Mouse (Mus musculus) kidney, postnatal 0 days (tissue): ENCODE measurements around the gene Abcg1. TPM values are rescaled to one million over a fixed set of nuclear protein-coding genes. Genes with fewer than 3 reads are reported as not detected.

Source experiments
- ATAC-seq: fragments of 200-750 bp; cut with Nextera tagmentation; replicated peaks from 2 replicates; pipeline ENCODE4 v1.8.0; 2017; ENCODE audit warnings: low read depth, moderate number of reproducible peaks, moderate TSS enrichment, moderate library complexity; ENCODE audit not compliant: low FRiP score
- DNase-seq: peaks from one replicate; pipeline ENCODE4 v3.0.0-alpha.2; 2016; ENCODE audit warnings: low spot score
- H3K27ac ChIP-seq: fragments of 300-500 bp; sonication (generic); 2 replicates; pipeline ENCODE4 v1.5.1; 2014; ENCODE audit warnings: mild to moderate bottlenecking
- H3K27me3 ChIP-seq: fragments of 300-500 bp; sonication (generic); 2 replicates; pipeline ENCODE4 v1.6.1; 2014; ENCODE audit warnings: low read length, mixed read lengths; ENCODE audit not compliant: insufficient read depth
- H3K36me3 ChIP-seq: fragments of 300-500 bp; sonication (generic); 2 replicates; pipeline ENCODE4 v1.6.1; 2014; ENCODE audit warnings: low read length, mixed read lengths; ENCODE audit not compliant: insufficient read depth
- H3K4me1 ChIP-seq: fragments of 300-500 bp; sonication (generic); replicated peaks from 2 replicates; pipeline ENCODE4 v1.6.1; 2014; ENCODE audit warnings: antibody characterized with exemption, low read length, mixed read lengths; ENCODE audit not compliant: insufficient read depth
- H3K4me2 ChIP-seq: fragments of 300-500 bp; sonication (generic); 2 replicates; pipeline ENCODE4 v1.6.1; 2014; ENCODE audit warnings: mild to moderate bottlenecking, low read length, moderate library complexity, mixed read lengths
- H3K4me3 ChIP-seq: fragments of 300-500 bp; sonication (generic); replicated peaks from 2 replicates; pipeline ENCODE4 v1.5.1; 2014; ENCODE audit warnings: low read depth, low read length
- H3K9ac ChIP-seq: fragments of 300-500 bp; sonication (generic); 2 replicates; pipeline ENCODE4 v1.6.1; 2014; ENCODE audit warnings: low read depth, low read length
- H3K9me3 ChIP-seq: fragments of 300-500 bp; sonication (generic); replicated peaks from 2 replicates; pipeline ENCODE4 v1.6.1; 2016; ENCODE audit warnings: low read length, inconsistent platforms, mixed read lengths
- CTCF ChIP-seq: IDR thresholded peaks from 2 replicates; pipeline ENCODE4 v1.5.1; 2016; ENCODE audit warnings: antibody characterized with exemption, low read depth, mild to moderate bottlenecking, moderate library complexity
- WGBS: fragments of 180-500 bp; shearing (Covaris S2); extraction: QIAGEN DNeasy Blood & Tissue Kit; methylation state at CpG from one replicate; pipeline ENCODE4 v1.1.7; 2014; 5-methylcytosine and 5-hydroxymethylcytosine counted together
- polyA plus RNA-seq: library from polyadenylated mRNA; unstranded; fragments of >200 nt; fragmentation: Nextera tagmentation; extraction: Ambion mirVana; gene quantifications from 2 replicates; pipeline ENCODE4 v1.2.1, GENCODE M21; 2015

Abcg1 gene
- polyA plus RNA-seq, 1 experiment from 2014 or later, result 8.8 TPM

DNA sequence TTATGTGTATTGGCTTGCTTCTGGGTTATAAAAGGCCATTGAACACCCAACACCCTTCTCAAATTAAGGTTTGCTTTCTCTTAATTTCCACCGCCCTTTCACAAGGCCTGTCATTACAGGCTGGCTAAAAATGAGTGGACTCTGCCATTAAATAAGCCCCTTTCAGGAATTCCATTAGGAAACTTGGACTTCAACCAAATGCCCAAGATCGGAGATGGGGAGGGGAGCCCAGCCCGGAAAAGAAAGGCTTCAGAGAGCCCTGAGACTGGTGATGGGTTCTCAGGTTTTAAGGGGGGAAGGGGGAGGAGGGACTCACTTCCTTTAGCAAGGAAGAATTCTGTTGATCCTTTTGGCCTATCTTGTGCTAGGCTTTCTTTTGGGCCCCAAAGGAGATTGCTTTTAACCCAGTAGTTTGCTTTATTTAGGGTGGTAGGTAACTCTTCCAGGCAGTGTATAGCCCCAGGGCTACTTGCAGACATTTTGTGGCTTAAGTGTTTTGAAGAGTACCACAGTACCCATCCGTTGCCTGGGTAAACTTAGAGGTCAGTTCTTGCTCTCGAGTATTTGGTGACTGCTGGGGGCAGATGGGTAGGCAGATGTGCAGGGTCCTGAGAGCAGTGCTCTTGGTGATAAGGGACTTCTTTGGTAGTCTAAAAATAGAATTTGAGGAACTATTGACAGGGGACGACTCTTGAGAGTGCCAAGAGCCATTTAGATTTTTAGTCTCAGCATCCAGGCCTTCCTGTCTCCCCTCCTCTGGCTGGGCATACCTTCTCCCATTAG, 13.1 kb downstream of the Abcg1 start:
- no peak overlapping the region for H3K4me3 ChIP-seq
- H3K27me3 ChIP-seq, result no peaks in the 10 kb centered on the region
- DNase-seq, result peak; percentile 11
- ATAC-seq, result no peak
- H3K27ac ChIP-seq, result no peak overlapping the region
- peaks cover 47% of the 10 kb centered on the region for H3K4me1 ChIP-seq
- TF ChIP-seq CTCF, result no peak
- H3K9ac ChIP-seq, result no peak overlapping the region
- no peaks in the 10 kb centered on the region for H3K36me3 ChIP-seq
- H3K9me3 ChIP-seq, result no peaks in the 10 kb centered on the region
- no peak overlapping the region for H3K4me2 ChIP-seq
- 42% methylated on average over 6 of the region's 6 CpGs for WGBS

DNA sequence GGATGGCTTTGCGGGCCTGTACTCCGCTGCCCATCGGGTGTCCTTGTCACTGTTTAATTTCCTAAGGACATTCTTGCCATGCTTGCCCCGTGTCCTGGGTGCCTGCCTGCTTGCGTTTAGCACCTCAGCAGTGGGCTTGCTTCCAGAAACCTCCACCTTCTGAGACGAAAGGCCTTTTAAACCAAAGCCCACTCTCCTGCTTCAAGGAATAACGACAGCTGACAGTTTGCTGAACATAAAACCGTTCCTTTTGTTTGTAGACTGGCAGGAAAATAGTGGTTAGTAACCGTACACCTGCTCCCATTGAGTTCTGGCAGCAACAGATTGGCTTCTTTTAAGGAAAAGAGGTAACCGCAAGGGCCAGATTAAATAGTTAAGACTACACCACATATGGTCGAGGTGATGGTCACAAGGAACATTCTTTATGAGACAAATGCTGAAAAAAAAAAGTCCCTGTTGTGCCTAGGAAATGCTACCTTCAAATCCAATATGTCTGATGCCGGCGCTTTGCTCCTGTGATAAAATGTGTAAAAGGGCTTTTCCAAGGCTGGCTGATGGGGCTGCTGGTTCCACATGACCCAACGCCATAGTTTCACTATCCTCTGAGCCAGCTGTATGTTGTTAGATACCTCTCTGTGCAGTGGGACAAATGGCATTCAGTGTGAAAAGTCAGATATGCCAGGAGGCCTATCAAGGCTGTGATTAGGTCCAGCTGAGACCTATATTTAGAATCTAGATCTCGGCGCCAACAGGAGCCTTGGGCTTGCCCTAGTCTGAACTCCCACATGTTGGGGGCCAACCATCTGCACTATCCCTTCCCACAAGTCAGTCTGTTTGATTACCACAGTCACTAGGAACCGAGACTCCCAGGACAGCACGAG, 14.2 kb downstream of the Abcg1 start:
- H3K36me3 ChIP-seq, result no peaks in the 10 kb centered on the region
- H3K9ac ChIP-seq, result no peak overlapping the region
- WGBS, result 47% methylated on average over 18 of the region's 18 CpGs
- no peaks in the 10 kb centered on the region for H3K9me3 ChIP-seq
- H3K27ac ChIP-seq, result no peak overlapping the region
- H3K27me3 ChIP-seq, result no peaks in the 10 kb centered on the region
- peaks cover 48% of the 10 kb centered on the region for H3K4me1 ChIP-seq
- H3K4me2 ChIP-seq, result no peak overlapping the region
- DNase-seq (peak; percentile 4), ATAC-seq (no peak)
- TF ChIP-seq CTCF, result no peak
- H3K4me3 ChIP-seq, result no peak overlapping the region

DNA sequence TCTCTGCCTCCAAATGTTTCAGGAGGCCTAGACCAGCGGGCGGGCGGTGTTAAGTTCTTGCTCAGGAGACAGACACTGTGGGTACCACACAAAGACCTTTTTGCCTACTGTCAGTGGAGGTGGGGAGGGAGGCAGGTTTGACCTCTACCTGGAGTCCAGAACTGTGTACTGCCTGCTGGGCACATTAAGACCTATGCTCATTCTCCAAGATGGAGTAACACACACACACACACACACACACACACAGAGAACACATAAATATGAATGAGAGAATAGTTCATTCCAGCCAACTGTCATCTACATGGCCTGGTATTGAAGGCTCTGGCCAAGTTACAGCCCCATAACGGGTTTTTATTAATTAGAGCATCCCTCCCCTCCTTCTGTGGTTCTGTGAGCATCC, 15.4 kb downstream of the Abcg1 start:
- Histone ChIP-seq H3K9ac (no peak overlapping the region), H3K27ac (peak overlapping the region; percentile 63; the same call in 1 of the 2 replicates), H3K4me1 (peaks cover 45% of the 10 kb centered on the region), H3K9me3 (no peaks in the 10 kb centered on the region), H3K36me3 (no peaks in the 10 kb centered on the region), H3K4me3 (peak overlapping the region; percentile 11; the same call in 1 of the 2 replicates), H3K27me3 (no peaks in the 10 kb centered on the region), H3K4me2 (peak overlapping the region; percentile 50)
- no peak for TF ChIP-seq CTCF
- ATAC-seq (peak; percentile 30; the same call in 1 of the 2 replicates), DNase-seq (no peak)
- WGBS, result 75% methylated on average over 4 of the region's 4 CpGs

DNA sequence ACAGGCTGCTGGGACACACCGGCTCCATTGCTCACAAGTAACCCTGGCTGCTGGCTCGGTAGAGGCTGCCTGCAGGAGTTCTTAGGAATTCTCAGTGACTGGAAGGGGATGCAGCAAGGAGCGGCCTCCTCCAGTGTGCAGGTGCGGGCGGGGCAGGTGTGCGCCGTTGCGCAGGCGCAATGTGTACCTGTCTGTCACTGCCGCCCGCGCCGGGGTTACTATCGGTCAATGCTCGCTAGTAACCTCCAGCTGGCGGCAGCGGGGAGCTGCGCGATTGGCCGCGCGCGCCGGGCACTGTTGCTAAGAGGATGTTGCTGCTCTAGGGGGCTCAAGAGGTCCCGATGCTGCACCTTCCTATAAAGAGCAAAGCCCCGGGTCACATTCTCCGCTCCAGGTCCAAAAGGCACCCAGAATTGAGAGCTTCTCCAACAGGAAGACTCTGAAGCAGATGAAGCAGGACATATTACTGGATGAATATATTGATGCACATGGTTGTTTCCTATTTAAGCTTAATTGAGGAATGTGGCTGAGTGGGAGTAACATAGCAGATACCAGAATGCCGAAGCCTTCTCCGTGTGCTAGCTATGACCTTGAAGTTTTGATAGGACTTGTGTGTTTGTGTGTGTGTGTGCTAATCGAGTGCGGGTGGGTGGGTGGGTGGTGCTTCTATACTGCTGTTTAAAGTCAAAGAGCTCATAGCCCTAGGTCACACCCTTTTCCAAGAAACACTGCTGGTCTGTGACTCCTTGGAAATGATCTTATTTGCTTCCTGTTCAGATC, 16.0 kb downstream of the Abcg1 start:
- peaks cover 46% of the 10 kb centered on the region for H3K4me1 ChIP-seq
- peak overlapping the region; percentile 50 for H3K4me2 ChIP-seq
- ATAC-seq (peak; percentile 83), DNase-seq (peak; percentile 85)
- no peaks in the 10 kb centered on the region for H3K27me3 ChIP-seq
- no peaks in the 10 kb centered on the region for H3K9me3 ChIP-seq
- no peak for TF ChIP-seq CTCF
- peak overlapping the region; percentile 11; the same call in 1 of the 2 replicates for H3K4me3 ChIP-seq
- 3% methylated on average over 31 of the region's 31 CpGs for WGBS
- H3K36me3 ChIP-seq, result no peaks in the 10 kb centered on the region
- no peak overlapping the region for H3K9ac ChIP-seq
- peak overlapping the region; percentile 63 for H3K27ac ChIP-seq

DNA sequence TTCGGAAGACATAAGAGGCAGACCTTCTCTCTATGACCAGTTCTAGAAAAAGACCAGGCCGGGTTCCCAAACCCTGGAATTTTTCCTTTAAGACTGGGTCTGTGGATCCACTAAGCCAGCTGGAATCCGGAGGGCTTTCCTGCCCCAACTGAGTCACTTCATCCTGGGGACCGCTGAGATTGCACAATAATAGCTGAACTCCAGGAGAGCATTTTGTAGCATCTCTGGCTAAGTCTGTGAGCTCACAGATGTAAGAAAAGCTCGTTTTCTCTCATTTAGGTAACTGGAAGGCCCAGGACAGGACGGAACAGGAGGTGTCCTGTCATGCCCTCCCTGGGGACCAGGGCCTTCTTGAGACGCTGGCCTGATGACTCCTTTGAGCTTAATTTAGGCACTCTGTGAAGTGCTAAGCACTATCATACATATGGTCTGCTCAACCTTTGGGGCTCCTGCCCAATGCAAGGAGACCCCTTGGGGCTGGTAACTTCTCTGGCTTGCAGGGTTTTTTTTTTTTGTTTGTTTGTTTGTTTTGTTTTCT, 16.6 kb downstream of the Abcg1 start:
- no peaks in the 10 kb centered on the region for H3K9me3 ChIP-seq
- no peak overlapping the region for H3K9ac ChIP-seq
- H3K4me3 ChIP-seq, result no peak overlapping the region
- ATAC-seq (no peak), DNase-seq (no peak)
- peak overlapping the region; percentile 63 for H3K27ac ChIP-seq
- TF ChIP-seq CTCF, result no peak
- H3K27me3 ChIP-seq, result no peaks in the 10 kb centered on the region
- peaks cover 51% of the 10 kb centered on the region for H3K4me1 ChIP-seq
- 0 out of 2 replicates have a peak overlapping the region, but pooled peaks have one; percentile 50 for H3K4me2 ChIP-seq
- WGBS, result 28% methylated on average over 7 of the region's 7 CpGs
- H3K36me3 ChIP-seq, result no peaks in the 10 kb centered on the region

DNA sequence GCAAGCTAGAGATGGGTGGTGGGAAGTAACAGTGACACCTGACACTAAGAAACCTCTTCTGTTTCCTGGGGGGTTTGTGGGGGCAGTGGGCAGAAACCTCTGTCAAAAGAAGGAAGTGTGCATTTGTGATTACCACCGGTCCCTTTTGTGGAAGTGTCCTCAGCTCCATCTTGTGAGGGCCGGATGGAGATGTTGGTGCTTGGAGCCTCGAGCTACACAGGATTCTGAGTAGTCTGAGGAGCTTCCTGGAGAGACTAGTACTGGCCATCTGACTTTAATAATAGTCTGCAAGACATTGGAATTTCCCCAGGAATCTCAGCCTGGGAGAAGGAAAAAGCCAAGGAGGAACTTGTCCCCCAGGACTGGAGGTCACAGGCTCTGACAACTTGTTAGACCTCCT, 17.2 kb downstream of the Abcg1 start:
- Histone ChIP-seq H3K27me3 (no peaks in the 10 kb centered on the region), H3K9ac (no peak overlapping the region), H3K4me2 (no peak overlapping the region), H3K9me3 (no peaks in the 10 kb centered on the region), H3K4me3 (no peak overlapping the region), H3K4me1 (peaks cover 53% of the 10 kb centered on the region), H3K27ac (peak overlapping the region; percentile 64), H3K36me3 (no peaks in the 10 kb centered on the region)
- no peak for TF ChIP-seq CTCF
- DNase-seq (peak; percentile 63), ATAC-seq (no peak)
- WGBS, result 58% methylated on average over 3 of the region's 3 CpGs
